Mouse (Mus musculus) splenic B cell, adult 2 months (primary cell): ENCODE data around the gene Ptprd.

Experiments
- DNase-seq: peaks from one replicate; pipeline ENCODE4 v3.0.0-alpha.2; 2011; ENCODE audit warnings: low read depth, low spot score
- H3K27me3 ChIP-seq: 2 replicates; pipeline ENCODE4 v1.6.1; 2012; ENCODE audit warnings: mild to moderate bottlenecking, low read length, moderate library complexity, mixed read lengths; ENCODE audit not compliant: control insufficient read depth, poor library complexity, insufficient read depth, severe bottlenecking
- H3K36me3 ChIP-seq: 2 replicates; pipeline ENCODE4 v1.6.1; 2012; ENCODE audit warnings: mild to moderate bottlenecking, low read length, moderate library complexity, mixed read lengths; ENCODE audit not compliant: control insufficient read depth, poor library complexity, insufficient read depth, severe bottlenecking

Gene Ptprd

GRCm38 (mm10) chr4:77558404-77559202 lies 653.2 kb downstream of the Ptprd start:
- no peak for DNase-seq
- no peaks in the 10 kb centered on the region for H3K36me3 ChIP-seq
- no peaks in the 10 kb centered on the region for H3K27me3 ChIP-seq

- DNase-seq = no peak
- H3K36me3 ChIP-seq = no peaks in the 10 kb centered on the region
These were observed 655.9 kb downstream of the Ptprd start for GRCm38 (mm10) chr4:77555841-77556240.

GRCm38 (mm10) chr4:77537843-77538242 lies 673.9 kb downstream of the Ptprd start:
- Histone ChIP-seq H3K36me3 (no peaks in the 10 kb centered on the region), H3K27me3 (no peaks in the 10 kb centered on the region)
- no peak for DNase-seq

More at GRCm38 (mm10) chr4:77555841-77556240, 655.9 kb downstream of the Ptprd start:
- no peaks in the 10 kb centered on the region for H3K27me3 ChIP-seq

GRCm38 (mm10) chr4:77537336-77537735 lies 674.4 kb downstream of the Ptprd start:
- no peak for DNase-seq
- Histone ChIP-seq H3K27me3 (no peaks in the 10 kb centered on the region), H3K36me3 (no peaks in the 10 kb centered on the region)

GRCm38 (mm10) chr4:77535601-77536000 lies 676.2 kb downstream of the Ptprd start:
- DNase-seq = no peak
- Histone ChIP-seq H3K27me3 (peaks cover under 1% of the 10 kb centered on the region; the same call in 1 of the 2 replicates), H3K36me3 (no peaks in the 10 kb centered on the region)

GRCm38 (mm10) chr4:77534553-77534952 lies 677.2 kb downstream of the Ptprd start:
- no peak for DNase-seq
- Histone ChIP-seq H3K27me3 (peaks cover 2% of the 10 kb centered on the region; the same call in 1 of the 2 replicates), H3K36me3 (no peaks in the 10 kb centered on the region)

GRCm38 (mm10) chr4:77519166-77519565 lies 692.6 kb downstream of the Ptprd start:
- H3K27me3 ChIP-seq = no peaks in the 10 kb centered on the region
- DNase-seq = no peak
- no peaks in the 10 kb centered on the region for H3K36me3 ChIP-seq

- Histone ChIP-seq H3K27me3 (no peaks in the 10 kb centered on the region), H3K36me3 (no peaks in the 10 kb centered on the region)
- DNase-seq = no peak
These were observed 697.7 kb downstream of the Ptprd start for GRCm38 (mm10) chr4:77513914-77514628.

- H3K36me3 ChIP-seq = no peaks in the 10 kb centered on the region
- H3K27me3 ChIP-seq = no peaks in the 10 kb centered on the region
- no peak for DNase-seq
These were observed 698.7 kb downstream of the Ptprd start for GRCm38 (mm10) chr4:77513041-77513440.

- H3K27me3 ChIP-seq = no peaks in the 10 kb centered on the region
- no peak for DNase-seq
These were observed 757.7 kb downstream of the Ptprd start for GRCm38 (mm10) chr4:77454049-77454448.

GRCm38 (mm10) chr4:77399146-77399545 lies 812.6 kb downstream of the Ptprd start:
- H3K27me3 ChIP-seq = no peaks in the 10 kb centered on the region
- no peak for DNase-seq
- no peaks in the 10 kb centered on the region for H3K36me3 ChIP-seq

More at GRCm38 (mm10) chr4:77454049-77454448, 757.7 kb downstream of the Ptprd start:
- no peaks in the 10 kb centered on the region for H3K36me3 ChIP-seq

GRCm38 (mm10) chr4:77361728-77362127 lies 850.0 kb downstream of the Ptprd start:
- no peaks in the 10 kb centered on the region for H3K36me3 ChIP-seq
- DNase-seq = no peak
- no peaks in the 10 kb centered on the region; the same call in 1 of the 2 replicates for H3K27me3 ChIP-seq

GRCm38 (mm10) chr4:77327198-77327597 lies 884.6 kb downstream of the Ptprd start:
- Histone ChIP-seq H3K27me3 (no peaks in the 10 kb centered on the region), H3K36me3 (no peaks in the 10 kb centered on the region)
- DNase-seq = no peak

- H3K36me3 ChIP-seq = no peaks in the 10 kb centered on the region
- H3K27me3 ChIP-seq = no peaks in the 10 kb centered on the region
- no peak for DNase-seq
These were observed 894.6 kb downstream of the Ptprd start for GRCm38 (mm10) chr4:77317060-77317680.

- H3K27me3 ChIP-seq = no peaks in the 10 kb centered on the region
- H3K36me3 ChIP-seq = no peaks in the 10 kb centered on the region
- no peak for DNase-seq
These were observed 895.1 kb downstream of the Ptprd start for GRCm38 (mm10) chr4:77316644-77317043.
